Mouse (Mus musculus): ENCODE results near the gene Mrc2. TPM values are rescaled to one million over a fixed set of nuclear protein-coding genes. Genes with fewer than 3 reads are reported as not detected.

Mrc2 gene
- polyA plus RNA-seq, 1 experiment from 2014 or later: 3.8 TPM

DNA sequence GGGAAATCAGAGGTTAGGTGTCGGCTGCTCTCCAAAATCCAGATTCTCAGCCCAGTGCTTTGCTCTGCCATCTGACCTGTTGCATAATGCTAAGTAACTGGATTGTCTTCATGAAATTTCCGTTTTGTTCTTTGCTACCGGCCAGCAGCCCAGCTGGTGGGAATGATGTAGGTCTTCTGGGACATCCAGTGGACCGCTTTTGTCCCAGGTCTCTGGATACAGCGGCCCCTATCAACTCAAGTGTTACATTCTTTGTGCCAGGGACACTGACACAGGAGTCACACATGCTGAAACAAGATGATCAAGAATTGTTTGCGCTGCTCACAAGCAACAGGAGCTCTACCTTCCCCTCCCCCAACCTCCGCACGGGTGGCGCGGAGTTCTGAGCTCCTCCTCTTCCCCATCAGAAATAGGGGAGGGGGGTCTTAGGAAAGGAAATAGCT, 741 bp upstream of the Mrc2 start:
- 0 out of 2 replicates have a peak, but pooled peaks have one; percentile 3 for ATAC-seq (ENCODE audit: low FRiP score, low TSS enrichment)

GRCm38 (mm10) chr11:105293101-105293581, 698 bp downstream of the Mrc2 start:
- DNase-seq (peak; percentile 66), ATAC-seq (ENCODE audit: low FRiP score, low TSS enrichment) (peak; percentile 14; the same call in 1 of the 2 replicates)
- H3K4me3 ChIP-seq (replicated peaks; ENCODE audit: low read depth, low read length): peak overlapping the region; percentile 48
- H3K4me1 ChIP-seq (ENCODE audit: control insufficient read depth, insufficient read depth, low read length): peaks cover 20% of the 10 kb centered on the region
- H3K9me3 ChIP-seq (ENCODE audit: control insufficient read depth, low read length): no peaks in the 10 kb centered on the region
- peak overlapping the region; percentile 59; the same call in 1 of the 2 replicates for H3K9ac ChIP-seq (replicated peaks; ENCODE audit: low read length)
- under 1% methylated on average over 26 of the region's 26 CpGs for WGBS
- H3K27ac ChIP-seq (replicated peaks; ENCODE audit: low read depth, low read length): 0 out of 2 replicates have a peak overlapping the region, but pooled peaks have one; percentile 26
- H3K4me2 ChIP-seq (ENCODE audit: low read length): peak overlapping the region; percentile 99
- H3K27me3 ChIP-seq (ENCODE audit: control insufficient read depth, insufficient read depth, low read length): peaks cover 5% of the 10 kb centered on the region; the same call in 1 of the 2 replicates
- peaks cover 10% of the 10 kb centered on the region; the same call in 1 of the 2 replicates for H3K36me3 ChIP-seq (ENCODE audit: control insufficient read depth, insufficient read depth, low read length)

More for the DNA sequence above, 741 bp upstream of the Mrc2 start:
- Histone ChIP-seq H3K36me3 (ENCODE audit: control insufficient read depth, insufficient read depth, low read length) (0 out of 2 replicates have a peak, but pooled peaks cover 8% of the 10 kb centered on the region), H3K27me3 (ENCODE audit: control insufficient read depth, insufficient read depth, low read length) (peaks cover 5% of the 10 kb centered on the region; the same call in 1 of the 2 replicates), H3K4me2 (ENCODE audit: low read length) (peak overlapping the region; percentile 99), H3K27ac (replicated peaks; ENCODE audit: low read depth, low read length) (no peak overlapping the region), H3K9ac (replicated peaks; ENCODE audit: low read length) (peak overlapping the region; percentile 59; the same call in 1 of the 2 replicates), H3K9me3 (ENCODE audit: control insufficient read depth, low read length) (no peaks in the 10 kb centered on the region), H3K4me1 (ENCODE audit: control insufficient read depth, insufficient read depth, low read length) (peaks cover 20% of the 10 kb centered on the region), H3K4me3 (replicated peaks; ENCODE audit: low read depth, low read length) (peak overlapping the region; percentile 48)
- WGBS: 3% methylated on average over 10 of the region's 10 CpGs
- DNase-seq: peak; percentile 57

DNA sequence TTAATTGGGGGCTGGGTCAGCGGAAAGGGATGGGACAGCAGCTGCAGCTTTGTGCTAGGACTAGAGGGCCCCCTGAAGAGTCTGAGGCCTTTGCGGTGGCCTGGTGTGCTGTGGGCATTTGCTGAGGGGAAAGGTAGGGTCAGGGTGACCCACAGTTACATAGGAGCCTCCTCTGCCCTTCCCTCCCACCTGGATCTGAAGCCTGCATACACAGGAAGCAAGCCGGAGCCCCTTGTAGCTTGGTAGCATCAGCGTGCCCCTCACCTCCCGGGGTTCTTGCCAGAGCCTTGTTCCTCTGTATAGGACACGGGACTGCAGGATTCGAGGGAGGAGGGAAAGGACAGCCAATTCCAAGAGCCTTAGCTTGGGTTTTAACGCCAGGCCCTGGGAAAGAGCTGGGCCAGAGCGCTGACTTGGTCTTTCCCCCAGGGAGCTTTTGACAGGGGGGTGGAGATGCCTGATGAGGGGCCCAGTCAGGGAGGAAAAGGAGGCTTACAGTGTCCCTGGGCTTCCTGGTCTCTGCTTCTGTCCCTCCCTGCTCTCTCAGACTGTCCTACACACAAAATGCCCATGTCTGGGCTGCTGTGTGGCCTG, 1.6 kb downstream of the Mrc2 start:
- WGBS: 5% methylated on average over 9 of the region's 9 CpGs
- H3K9ac ChIP-seq (replicated peaks; ENCODE audit: low read length): no peak overlapping the region; the same call in 1 of the 2 replicates

GRCm38 (mm10) chr11:105296084-105296483, 3.6 kb downstream of the Mrc2 start:
- Histone ChIP-seq H3K4me2 (ENCODE audit: low read length) (no peak overlapping the region), H3K36me3 (ENCODE audit: control insufficient read depth, insufficient read depth, low read length) (peaks cover 8% of the 10 kb centered on the region; the same call in 1 of the 2 replicates), H3K9ac (replicated peaks; ENCODE audit: low read length) (no peak overlapping the region), H3K27ac (replicated peaks; ENCODE audit: low read depth, low read length) (no peak overlapping the region), H3K4me3 (replicated peaks; ENCODE audit: low read depth, low read length) (no peak overlapping the region), H3K27me3 (ENCODE audit: control insufficient read depth, insufficient read depth, low read length) (peaks cover 5% of the 10 kb centered on the region; the same call in 1 of the 2 replicates), H3K9me3 (ENCODE audit: control insufficient read depth, low read length) (no peaks in the 10 kb centered on the region), H3K4me1 (ENCODE audit: control insufficient read depth, insufficient read depth, low read length) (peaks cover 20% of the 10 kb centered on the region)
- ATAC-seq (ENCODE audit: low FRiP score, low TSS enrichment): no peak
- no peak for DNase-seq
- WGBS: 95% methylated on average over 10 of the region's 10 CpGs

More for the DNA sequence above, 1.6 kb downstream of the Mrc2 start:
- DNase-seq (peak; percentile 29), ATAC-seq (ENCODE audit: low FRiP score, low TSS enrichment) (no peak)
- Histone ChIP-seq H3K36me3 (ENCODE audit: control insufficient read depth, insufficient read depth, low read length) (peaks cover 8% of the 10 kb centered on the region; the same call in 1 of the 2 replicates), H3K4me3 (replicated peaks; ENCODE audit: low read depth, low read length) (no peak overlapping the region; the same call in 1 of the 2 replicates), H3K27me3 (ENCODE audit: control insufficient read depth, insufficient read depth, low read length) (peaks cover 5% of the 10 kb centered on the region; the same call in 1 of the 2 replicates), H3K4me2 (ENCODE audit: low read length) (peak overlapping the region; percentile 99), H3K9me3 (ENCODE audit: control insufficient read depth, low read length) (no peaks in the 10 kb centered on the region), H3K4me1 (ENCODE audit: control insufficient read depth, insufficient read depth, low read length) (peaks cover 20% of the 10 kb centered on the region), H3K27ac (replicated peaks; ENCODE audit: low read depth, low read length) (no peak overlapping the region)

- H3K4me2 ChIP-seq (ENCODE audit: low read length): no peak overlapping the region
- H3K27ac ChIP-seq (replicated peaks; ENCODE audit: low read depth, low read length): no peak overlapping the region
- DNase-seq: no peak
- WGBS: 93% methylated on average over 7 of the region's 7 CpGs
- H3K4me3 ChIP-seq (replicated peaks; ENCODE audit: low read depth, low read length): no peak overlapping the region
- H3K4me1 ChIP-seq (ENCODE audit: control insufficient read depth, insufficient read depth, low read length): peaks cover 21% of the 10 kb centered on the region
- H3K36me3 ChIP-seq (ENCODE audit: control insufficient read depth, insufficient read depth, low read length): no peaks in the 10 kb centered on the region
- H3K9me3 ChIP-seq (ENCODE audit: control insufficient read depth, low read length): no peaks in the 10 kb centered on the region
- H3K9ac ChIP-seq (replicated peaks; ENCODE audit: low read length): no peak overlapping the region
- no peaks in the 10 kb centered on the region for H3K27me3 ChIP-seq (ENCODE audit: control insufficient read depth, insufficient read depth, low read length)
- no peak for ATAC-seq (ENCODE audit: low FRiP score, low TSS enrichment)
Measured at GRCm38 (mm10) chr11:105310197-105310596, 17.8 kb downstream of the Mrc2 start.

DNA sequence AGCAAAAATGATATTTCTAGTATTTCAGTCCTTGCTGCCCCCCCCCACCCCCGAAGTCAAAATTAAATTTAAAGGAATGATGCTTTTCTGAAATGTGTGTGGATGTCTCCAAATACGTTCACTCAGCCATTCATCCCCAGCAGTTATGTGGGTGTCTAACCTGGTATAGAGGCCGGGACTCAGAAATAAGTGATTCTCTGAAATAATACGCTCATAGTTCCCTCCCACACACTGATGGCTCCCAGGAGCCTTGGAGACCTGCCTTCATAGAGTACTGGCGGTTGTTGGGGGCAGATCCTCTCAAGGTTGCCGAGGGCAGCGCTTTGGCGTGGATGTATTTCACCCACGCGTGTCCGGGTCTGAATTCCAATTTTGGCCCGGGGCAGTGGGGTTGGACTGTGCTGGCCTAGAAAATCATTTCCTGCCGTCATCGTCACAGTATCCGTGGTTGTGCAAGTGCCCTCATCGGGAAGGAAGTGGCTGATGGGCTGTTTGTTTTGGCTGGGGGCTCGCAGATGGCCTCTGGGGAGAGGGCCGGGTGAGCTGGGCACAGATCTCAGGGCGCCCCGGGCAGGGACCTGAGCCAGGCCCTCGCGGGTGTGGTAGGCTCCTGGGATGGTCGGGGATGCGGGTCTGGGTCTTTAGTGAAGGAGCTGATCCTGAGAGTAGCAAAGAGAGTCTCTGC, 19.0 kb downstream of the Mrc2 start:
- H3K27ac ChIP-seq (replicated peaks; ENCODE audit: low read depth, low read length): no peak overlapping the region
- WGBS: 82% methylated on average over 24 of the region's 24 CpGs
- peaks cover 21% of the 10 kb centered on the region for H3K4me1 ChIP-seq (ENCODE audit: control insufficient read depth, insufficient read depth, low read length)
- H3K4me2 ChIP-seq (ENCODE audit: low read length): no peak overlapping the region
- no peaks in the 10 kb centered on the region for H3K9me3 ChIP-seq (ENCODE audit: control insufficient read depth, low read length)
- DNase-seq (no peak), ATAC-seq (ENCODE audit: low FRiP score, low TSS enrichment) (no peak)
- no peak overlapping the region for H3K4me3 ChIP-seq (replicated peaks; ENCODE audit: low read depth, low read length)
- H3K27me3 ChIP-seq (ENCODE audit: control insufficient read depth, insufficient read depth, low read length): no peaks in the 10 kb centered on the region
- no peak overlapping the region for H3K9ac ChIP-seq (replicated peaks; ENCODE audit: low read length)
- no peaks in the 10 kb centered on the region for H3K36me3 ChIP-seq (ENCODE audit: control insufficient read depth, insufficient read depth, low read length)

DNA sequence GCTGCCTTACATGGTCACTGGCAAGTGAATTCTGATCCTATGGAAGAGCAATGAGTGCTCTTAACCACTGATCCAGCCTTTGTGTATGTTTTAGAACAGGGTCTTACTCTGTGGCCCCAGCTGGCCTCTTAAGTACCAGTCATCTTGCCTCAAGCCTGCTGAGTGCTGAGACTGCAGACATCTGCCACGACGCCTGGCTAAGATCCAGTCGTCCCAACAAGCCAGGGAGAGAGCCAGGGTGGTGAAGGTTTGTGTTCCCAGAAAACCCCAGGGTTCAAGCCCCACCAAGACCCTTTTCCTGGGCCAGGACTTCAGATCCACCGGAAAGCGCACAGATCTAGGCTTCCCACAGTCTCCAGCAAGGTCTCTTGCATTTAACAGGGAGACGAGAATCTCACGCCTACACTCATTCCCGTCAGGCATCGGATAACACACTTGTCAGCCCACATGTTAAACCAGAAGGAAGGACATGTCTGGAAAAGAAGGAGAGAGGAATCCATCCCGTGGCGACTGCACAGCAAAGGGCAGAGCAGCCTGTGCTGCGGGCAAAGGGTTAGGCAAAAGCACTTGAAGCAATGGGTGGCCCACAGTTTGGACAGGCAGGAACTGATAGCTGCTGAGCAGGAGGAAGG, 20.0 kb downstream of the Mrc2 start:
- no peak overlapping the region for H3K27ac ChIP-seq (replicated peaks; ENCODE audit: low read depth, low read length)
- H3K9ac ChIP-seq (replicated peaks; ENCODE audit: low read length): no peak overlapping the region
- ATAC-seq (ENCODE audit: low FRiP score, low TSS enrichment): no peak

GRCm38 (mm10) chr11:105312972-105313632, 20.7 kb downstream of the Mrc2 start:
- ATAC-seq (ENCODE audit: low FRiP score, low TSS enrichment) (no peak), DNase-seq (peak; percentile 39)
- Histone ChIP-seq H3K27me3 (ENCODE audit: control insufficient read depth, insufficient read depth, low read length) (no peaks in the 10 kb centered on the region), H3K36me3 (ENCODE audit: control insufficient read depth, insufficient read depth, low read length) (no peaks in the 10 kb centered on the region), H3K9me3 (ENCODE audit: control insufficient read depth, low read length) (no peaks in the 10 kb centered on the region), H3K27ac (replicated peaks; ENCODE audit: low read depth, low read length) (peak overlapping the region; percentile 14; the same call in 1 of the 2 replicates), H3K4me1 (ENCODE audit: control insufficient read depth, insufficient read depth, low read length) (peaks cover 21% of the 10 kb centered on the region), H3K4me2 (ENCODE audit: low read length) (no peak overlapping the region), H3K9ac (replicated peaks; ENCODE audit: low read length) (0 out of 2 replicates have a peak overlapping the region, but pooled peaks have one; percentile 27), H3K4me3 (replicated peaks; ENCODE audit: low read depth, low read length) (no peak overlapping the region)
- 23% methylated on average over 10 of the region's 10 CpGs for WGBS

More for the DNA sequence above, 20.0 kb downstream of the Mrc2 start:
- no peak for DNase-seq
- peaks cover 21% of the 10 kb centered on the region for H3K4me1 ChIP-seq (ENCODE audit: control insufficient read depth, insufficient read depth, low read length)
- WGBS: 62% methylated on average over 12 of the region's 12 CpGs
- no peaks in the 10 kb centered on the region for H3K36me3 ChIP-seq (ENCODE audit: control insufficient read depth, insufficient read depth, low read length)
- no peaks in the 10 kb centered on the region for H3K27me3 ChIP-seq (ENCODE audit: control insufficient read depth, insufficient read depth, low read length)
- no peaks in the 10 kb centered on the region for H3K9me3 ChIP-seq (ENCODE audit: control insufficient read depth, low read length)
- H3K4me3 ChIP-seq (replicated peaks; ENCODE audit: low read depth, low read length): no peak overlapping the region
- no peak overlapping the region for H3K4me2 ChIP-seq (ENCODE audit: low read length)

All from midbrain, embryonic 14.5 days (tissue).